Mouse (Mus musculus) liver, embryonic 12.5 days (tissue): Measurements from ENCODE around the gene Mkrn1. TPM values are rescaled to one million over a fixed set of nuclear protein-coding genes. Genes with fewer than 3 reads are reported as not detected.
A peak's percentile ranks its signal among the peaks of the same experiment; 100 is the strongest.
"Not testable (repeated sequence)": the region's sequence is repeated elsewhere in the genome, so short reads cannot be mapped to it uniquely, and the experiment has no call there.

Experiments used
- ATAC-seq: fragments of 200-750 bp; cut with Nextera tagmentation; 2 replicates; pipeline ENCODE4 v1.8.0; 2017; ENCODE audit warnings: moderate number of reproducible peaks, mild to moderate bottlenecking, moderate library complexity
- H3K27ac ChIP-seq: fragments of 300-500 bp; sonication (generic); 2 replicates; pipeline ENCODE4 v1.5.1; 2016; ENCODE audit warnings: mild to moderate bottlenecking
- H3K27me3 ChIP-seq: fragments of 300-500 bp; sonication (generic); replicated peaks from 2 replicates; pipeline ENCODE4 v1.6.1; 2016; ENCODE audit warnings: mild to moderate bottlenecking, moderate library complexity
- H3K36me3 ChIP-seq: fragments of 300-500 bp; sonication (generic); 2 replicates; pipeline ENCODE4 v1.6.1; 2016; ENCODE audit warnings: mild to moderate bottlenecking, moderate library complexity
- H3K4me1 ChIP-seq: fragments of 300-500 bp; sonication (generic); 2 replicates; pipeline ENCODE4 v1.6.1; 2016
- H3K4me2 ChIP-seq: fragments of 300-500 bp; sonication (generic); 2 replicates; pipeline ENCODE4 v1.6.1; 2016; ENCODE audit warnings: mild to moderate bottlenecking, moderate library complexity
- H3K4me3 ChIP-seq: fragments of 300-500 bp; sonication (generic); 2 replicates; pipeline ENCODE4 v1.5.1; 2016; ENCODE audit warnings: mild to moderate bottlenecking, moderate library complexity
- H3K9ac ChIP-seq: fragments of 300-500 bp; sonication (generic); 2 replicates; pipeline ENCODE4 v1.6.1; 2016; ENCODE audit warnings: mild to moderate bottlenecking, moderate library complexity
- H3K9me3 ChIP-seq: fragments of 300-500 bp; sonication (generic); replicated peaks from 2 replicates; pipeline ENCODE4 v1.6.1; 2016; ENCODE audit warnings: mild to moderate bottlenecking, moderate library complexity
- WGBS: fragments of 180-500 bp; shearing (Covaris S2); methylation state at CpG from one replicate; pipeline ENCODE4 v1.1.7; 2016; ENCODE audit not compliant: insufficient replicate concordance; 5-methylcytosine and 5-hydroxymethylcytosine counted together
- polyA plus RNA-seq: library from polyadenylated mRNA; unstranded; fragments of >200 nt; fragmentation: Nextera tagmentation; extraction: Ambion mirVana; gene quantifications from 2 replicates; pipeline ENCODE4 v1.2.1, GENCODE M21; 2016

Mkrn1 gene
- polyA plus RNA-seq, 1 experiment from 2014 or later = 160 TPM

DNA sequence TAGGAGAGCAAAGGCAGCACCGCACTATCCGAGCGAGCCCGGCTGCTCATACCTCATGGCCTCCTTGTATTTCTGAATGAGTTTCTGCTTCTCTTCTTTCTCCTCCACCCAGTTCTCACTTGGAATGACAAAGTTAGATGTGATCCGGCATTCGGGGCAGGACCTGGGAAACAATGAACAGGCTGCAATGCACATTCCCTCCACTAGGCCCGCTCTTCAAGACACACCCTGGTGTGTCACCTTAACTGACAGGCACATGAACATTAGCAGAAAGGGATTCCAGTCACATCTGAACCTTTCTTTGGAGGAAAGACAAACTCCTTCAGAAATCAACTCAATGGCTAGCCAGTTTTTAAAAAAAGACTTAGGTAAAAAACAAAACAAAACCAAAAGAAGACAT is 19.9 kb downstream of the Mkrn1 start:
- no peaks in the 10 kb centered on the region for H3K9me3 ChIP-seq
- H3K4me2 ChIP-seq = no peak overlapping the region
- peaks cover 86% of the 10 kb centered on the region for H3K36me3 ChIP-seq
- no peak overlapping the region for H3K4me3 ChIP-seq
- H3K27me3 ChIP-seq = no peaks in the 10 kb centered on the region
- H3K4me1 ChIP-seq = no peaks in the 10 kb centered on the region
- ATAC-seq = no peak
- WGBS = 83% methylated on average over 7 of the region's 7 CpGs
- H3K27ac ChIP-seq = no peak overlapping the region
- no peak overlapping the region for H3K9ac ChIP-seq

DNA sequence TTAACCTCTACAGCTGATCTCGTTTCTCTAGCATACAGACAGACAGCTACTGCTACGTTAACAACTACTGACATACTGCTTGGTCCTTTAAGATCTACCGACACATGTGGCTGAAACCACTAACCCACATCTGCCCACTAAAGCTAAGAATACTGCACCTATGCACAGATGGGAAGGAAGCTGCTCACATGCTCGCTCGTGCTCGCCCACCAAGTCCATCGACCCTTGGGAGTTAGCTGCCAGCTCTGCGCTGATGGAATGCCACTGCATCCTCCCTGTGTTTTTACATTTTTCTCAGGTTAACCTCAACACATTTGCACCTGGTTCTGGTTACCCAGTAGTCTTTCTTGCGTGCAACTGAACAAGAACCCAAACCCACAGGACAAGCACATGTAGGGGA is 21.9 kb downstream of the Mkrn1 start:
- 76% methylated on average over 9 of the region's 9 CpGs for WGBS
- no peak for ATAC-seq
- no peak overlapping the region for H3K27ac ChIP-seq
- no peak overlapping the region for H3K9ac ChIP-seq
- no peaks in the 10 kb centered on the region for H3K9me3 ChIP-seq
- peaks cover 67% of the 10 kb centered on the region for H3K36me3 ChIP-seq
- H3K4me2 ChIP-seq = no peak overlapping the region
- H3K27me3 ChIP-seq = no peaks in the 10 kb centered on the region
- no peaks in the 10 kb centered on the region for H3K4me1 ChIP-seq
- H3K4me3 ChIP-seq = no peak overlapping the region

DNA sequence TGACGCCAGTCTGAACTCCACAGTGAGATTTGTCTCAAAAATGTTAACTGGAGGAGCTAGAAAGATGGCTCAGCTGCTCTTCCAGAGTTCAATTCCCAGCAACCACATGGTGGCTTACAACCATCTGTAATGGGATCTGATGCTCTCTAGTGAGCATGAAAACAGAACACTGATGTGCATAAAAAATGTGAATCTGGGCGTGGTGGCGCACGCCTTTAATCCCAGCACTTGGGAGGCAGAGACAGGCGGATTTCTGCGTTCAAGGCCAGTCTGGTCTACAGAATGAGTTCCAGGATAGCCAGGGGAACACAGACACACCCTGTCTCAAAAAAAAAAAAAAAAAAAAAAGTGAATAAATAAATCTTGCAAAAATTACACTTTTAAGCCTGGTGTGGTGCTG is 23.2 kb downstream of the Mkrn1 start:
- Histone ChIP-seq H3K9me3 (no peaks in the 10 kb centered on the region), H3K27me3 (no peaks in the 10 kb centered on the region), H3K27ac (no peak overlapping the region), H3K4me2 (no peak overlapping the region), H3K9ac (no peak overlapping the region), H3K36me3 (peaks cover 58% of the 10 kb centered on the region), H3K4me3 (no peak overlapping the region), H3K4me1 (no peaks in the 10 kb centered on the region)
- no peak for ATAC-seq
- WGBS = 84% methylated on average over 6 of the region's 6 CpGs

DNA sequence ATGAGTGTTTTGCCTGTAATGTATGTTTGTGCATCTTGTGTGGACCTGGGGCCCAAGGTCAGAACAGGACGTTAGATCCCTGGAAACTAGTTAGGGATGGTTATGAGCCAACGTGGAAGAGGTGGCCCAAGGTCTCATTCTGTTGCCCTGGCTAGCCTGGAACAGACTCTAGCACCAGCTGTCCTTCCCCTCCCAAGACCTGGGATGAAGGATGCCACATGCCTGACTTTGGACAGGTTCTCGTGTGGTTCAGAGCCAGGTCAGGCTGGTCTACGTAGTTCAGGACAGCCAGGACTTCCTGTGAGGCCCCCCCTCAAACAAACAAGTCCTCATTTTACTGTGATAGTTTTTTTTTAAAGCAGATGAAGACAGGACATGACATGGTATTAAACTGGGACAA is 24.3 kb downstream of the Mkrn1 start:
- Histone ChIP-seq H3K27me3 (no peaks in the 10 kb centered on the region), H3K27ac (no peak overlapping the region), H3K9me3 (no peaks in the 10 kb centered on the region), H3K4me2 (no peak overlapping the region), H3K4me1 (no peaks in the 10 kb centered on the region), H3K36me3 (peaks cover 47% of the 10 kb centered on the region), H3K4me3 (no peak overlapping the region), H3K9ac (no peak overlapping the region)
- WGBS = 67% methylated on average over 4 of the region's 4 CpGs
- no peak for ATAC-seq

DNA sequence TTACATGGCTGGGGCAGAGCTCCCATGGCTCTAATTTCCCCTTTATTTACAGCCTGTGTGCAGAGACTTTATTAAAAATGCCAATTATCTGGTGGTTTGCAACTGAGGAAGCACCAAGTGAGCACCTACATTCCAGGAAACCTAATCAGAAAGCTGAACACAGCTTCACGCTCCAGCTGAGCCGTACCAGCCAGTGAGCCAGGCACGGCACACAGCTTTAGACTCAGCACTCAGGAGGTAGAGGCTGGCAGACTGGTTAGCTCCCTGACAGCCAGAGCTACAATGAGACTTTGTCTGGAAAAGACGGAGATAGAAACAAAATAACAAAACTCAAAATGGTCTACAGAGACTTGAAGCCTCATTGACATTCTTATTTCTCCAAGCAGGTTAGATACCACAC is 24.8 kb downstream of the Mkrn1 start:
- Histone ChIP-seq H3K9me3 (no peaks in the 10 kb centered on the region), H3K4me2 (no peak overlapping the region), H3K4me1 (no peaks in the 10 kb centered on the region), H3K9ac (no peak overlapping the region), H3K36me3 (peaks cover 42% of the 10 kb centered on the region), H3K27ac (no peak overlapping the region), H3K4me3 (no peak overlapping the region), H3K27me3 (no peaks in the 10 kb centered on the region)
- no peak for ATAC-seq
- WGBS = 86% methylated on average over 4 of the region's 4 CpGs

DNA sequence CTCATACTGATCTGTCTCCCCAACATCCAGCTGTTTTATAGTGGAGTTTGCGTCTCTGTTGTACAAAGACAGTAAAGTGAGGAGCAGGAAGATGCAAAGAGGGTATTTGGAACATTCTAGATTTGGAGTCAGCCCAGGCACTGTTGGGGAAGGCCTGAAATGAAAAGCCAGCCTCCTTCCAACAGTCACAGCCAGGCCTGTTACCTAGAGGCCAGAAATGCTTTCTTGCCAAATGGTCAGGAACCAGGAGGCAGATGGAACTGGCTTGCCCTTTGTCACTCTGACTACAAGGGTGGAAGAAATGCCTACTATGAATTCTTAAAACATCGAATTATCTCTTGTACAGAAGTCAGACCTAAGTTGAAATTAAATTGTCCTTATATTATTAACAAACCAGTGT is 30.3 kb downstream of the Mkrn1 start:
- H3K9me3 ChIP-seq = no peaks in the 10 kb centered on the region
- WGBS = 69% methylated on average over 2 of the region's 2 CpGs
- H3K4me3 ChIP-seq = no peak overlapping the region
- H3K36me3 ChIP-seq = no peaks in the 10 kb centered on the region
- H3K4me1 ChIP-seq = no peaks in the 10 kb centered on the region
- H3K9ac ChIP-seq = no peak overlapping the region
- ATAC-seq = no peak
- no peak overlapping the region for H3K4me2 ChIP-seq
- H3K27ac ChIP-seq = no peak overlapping the region
- peaks cover 23% of the 10 kb centered on the region for H3K27me3 ChIP-seq

DNA sequence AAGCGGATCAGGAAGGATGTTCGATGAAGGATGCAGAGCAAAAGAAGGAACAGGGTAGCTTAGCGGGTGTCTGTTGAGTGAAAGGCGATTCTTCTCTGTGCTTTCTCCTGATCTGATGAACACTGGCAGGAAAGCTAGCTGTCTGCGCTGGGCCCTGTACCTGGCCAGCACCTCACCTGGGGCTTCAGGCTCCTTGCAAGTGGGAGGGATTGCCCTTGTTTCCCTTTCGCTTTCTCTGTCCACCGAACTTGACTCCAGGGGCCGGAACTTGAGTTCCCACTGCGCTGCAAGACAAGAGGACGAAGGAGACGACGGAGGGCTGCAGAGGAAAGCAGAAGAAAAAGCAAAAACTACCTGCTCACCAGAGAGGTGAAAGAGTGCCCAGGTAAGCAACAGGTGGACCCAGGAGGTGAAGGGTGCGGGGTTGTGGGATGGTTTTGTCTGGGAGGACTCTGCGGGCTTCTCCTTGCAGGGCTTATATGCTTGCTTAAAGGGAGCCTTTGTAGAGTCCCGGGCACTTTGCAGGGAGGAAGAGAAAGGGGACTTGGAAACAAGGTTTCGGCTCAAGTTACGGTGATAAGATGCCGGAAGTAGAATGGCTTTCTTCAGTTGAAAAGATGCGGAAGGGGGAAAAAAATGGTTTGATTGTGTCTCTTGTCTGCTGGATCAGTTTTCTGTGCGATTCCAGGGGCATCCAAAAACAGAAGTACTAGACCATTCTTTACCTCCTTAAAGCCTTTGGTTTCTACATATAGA is 39.0 kb downstream of the Mkrn1 start, which contains the start of gene Rab19:
TSS of gene Rab19 (plus strand) at position 51 of the 756 bp plus-strand sequence.
- H3K9ac ChIP-seq = peak within 1 kb of the TSS; percentile 18; the same call in 1 of the 2 replicates
- WGBS = 4% methylated on average over 20 of the region's 20 CpGs

DNA sequence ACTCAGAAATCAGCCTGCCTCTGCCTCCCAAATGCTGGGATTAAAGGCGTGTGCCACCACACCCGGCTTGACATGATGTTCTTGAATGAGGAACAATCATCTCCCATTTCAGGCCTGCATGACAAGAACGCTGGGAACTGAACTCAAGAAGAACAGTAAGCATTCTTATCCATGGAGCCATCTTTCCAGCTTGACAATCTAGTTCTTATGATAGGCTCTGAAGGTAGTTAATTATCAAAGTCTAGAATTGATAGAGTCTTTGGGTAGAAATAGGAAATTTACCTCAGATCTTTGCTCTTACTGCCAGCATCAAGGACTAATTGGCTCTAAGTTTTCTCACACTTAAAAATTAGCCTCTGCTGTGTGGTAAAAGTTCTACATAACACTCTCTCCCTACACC is 40.0 kb downstream of the Mkrn1 start:
- H3K27ac ChIP-seq = no peak overlapping the region
- H3K9ac ChIP-seq = no peak overlapping the region
- H3K9me3 ChIP-seq = no peaks in the 10 kb centered on the region
- H3K27me3 ChIP-seq = peaks cover 73% of the 10 kb centered on the region
- H3K4me2 ChIP-seq = no peak overlapping the region
- H3K4me1 ChIP-seq = peaks cover 31% of the 10 kb centered on the region
- H3K4me3 ChIP-seq = no peak overlapping the region
- ATAC-seq = no peak
- WGBS = 40% methylated on average over 3 of the region's 3 CpGs
- H3K36me3 ChIP-seq = no peaks in the 10 kb centered on the region

More for the DNA sequence above, 39.0 kb downstream of the Mkrn1 start, which contains the start of gene Rab19:
- peaks cover 69% of the 10 kb centered on the region for H3K27me3 ChIP-seq
- no peaks in the 10 kb centered on the region for H3K36me3 ChIP-seq
- H3K9me3 ChIP-seq = no peaks in the 10 kb centered on the region
- peak within 1 kb of the TSS; percentile 69 for H3K4me2 ChIP-seq
- H3K4me3 ChIP-seq = peak within 1 kb of the TSS; percentile 50
- H3K4me1 ChIP-seq = peaks cover 26% of the 10 kb centered on the region
- no peak within 1 kb of the TSS for H3K27ac ChIP-seq
- no peak for ATAC-seq

DNA sequence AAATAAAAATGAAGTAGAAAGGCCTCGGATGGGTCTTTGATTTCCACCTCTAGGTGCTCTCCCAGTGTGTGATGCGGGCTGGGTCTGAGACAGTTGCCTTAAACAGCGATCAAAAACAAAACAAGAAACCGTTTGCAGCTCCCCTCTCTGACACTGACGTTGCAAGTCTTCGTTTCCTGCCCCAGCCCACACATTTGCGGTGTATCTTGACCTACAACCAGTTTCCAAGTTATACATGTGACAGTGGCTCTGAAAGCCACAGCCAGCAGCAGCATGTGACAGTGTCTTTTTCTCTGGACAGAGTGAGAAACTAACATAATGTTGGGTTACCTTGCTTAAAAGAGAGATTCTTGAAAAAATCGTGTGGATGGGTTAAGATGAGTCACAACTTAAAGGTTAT is 40.5 kb downstream of the Mkrn1 start:
- Histone ChIP-seq H3K27me3 (peaks cover 70% of the 10 kb centered on the region), H3K4me2 (no peak overlapping the region), H3K27ac (no peak overlapping the region), H3K9me3 (no peaks in the 10 kb centered on the region), H3K4me3 (no peak overlapping the region), H3K9ac (no peak overlapping the region), H3K36me3 (no peaks in the 10 kb centered on the region), H3K4me1 (peaks cover 31% of the 10 kb centered on the region)
- WGBS = 29% methylated on average over 8 of the region's 8 CpGs
- ATAC-seq = no peak

DNA sequence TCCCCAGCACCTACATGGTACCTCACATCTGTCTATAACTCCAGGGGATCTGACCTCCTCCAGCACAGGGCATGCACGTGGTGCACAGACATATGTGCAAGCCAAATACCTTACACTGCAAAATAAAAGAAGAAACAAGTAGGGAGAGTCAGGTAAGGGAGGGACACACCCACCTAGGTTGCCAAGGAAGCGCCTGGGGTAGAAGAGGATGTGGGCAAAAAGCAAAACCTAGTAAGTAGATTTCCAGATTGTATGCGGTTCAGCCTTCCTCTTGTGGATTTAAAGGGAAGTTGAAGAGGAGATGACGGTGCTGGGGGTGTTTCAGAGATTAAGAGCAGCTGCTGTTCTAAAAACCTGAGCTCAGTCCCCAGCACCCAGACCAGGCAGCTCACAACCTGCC is 41.0 kb downstream of the Mkrn1 start:
- 15% methylated on average over 4 of the region's 4 CpGs for WGBS
- Histone ChIP-seq H3K27ac (no peak overlapping the region), H3K4me3 (no peak overlapping the region), H3K9me3 (no peaks in the 10 kb centered on the region), H3K9ac (no peak overlapping the region), H3K36me3 (no peaks in the 10 kb centered on the region), H3K4me2 (no peak overlapping the region), H3K4me1 (peaks cover 31% of the 10 kb centered on the region), H3K27me3 (peaks cover 72% of the 10 kb centered on the region)
- no peak for ATAC-seq

DNA sequence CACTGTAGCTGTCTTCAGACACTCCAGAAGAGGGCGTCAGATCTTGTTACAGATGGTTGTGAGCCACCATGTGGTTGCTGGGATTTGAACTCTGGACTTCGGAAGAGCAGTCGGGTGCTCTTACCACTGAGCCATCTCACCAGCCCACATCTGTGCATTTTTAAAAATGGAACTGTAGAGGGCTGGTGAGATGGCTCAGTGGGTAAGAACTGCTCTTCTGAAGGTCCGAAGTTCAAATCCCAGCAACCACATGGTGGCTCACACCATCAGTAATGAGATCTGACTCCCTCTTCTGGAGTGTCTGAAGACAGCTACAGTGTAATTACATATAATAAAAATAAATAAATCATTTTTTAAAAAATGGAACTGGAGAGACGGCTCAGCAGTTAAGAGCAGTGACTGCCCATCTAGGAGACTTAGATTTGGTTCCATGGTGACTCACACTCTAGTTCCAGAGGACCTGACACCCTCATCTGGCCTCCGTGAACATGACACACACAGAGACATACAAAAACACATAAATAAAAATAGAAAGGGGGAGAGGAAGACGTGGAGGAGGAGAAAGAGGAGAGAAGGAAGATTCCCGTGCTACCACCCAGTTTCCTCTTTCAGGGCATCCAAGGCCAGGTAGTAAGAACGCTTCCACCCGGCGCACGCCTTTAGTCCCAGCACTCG is 42.0 kb downstream of the Mkrn1 start:
- not testable (repeated sequence) for H3K9me3 ChIP-seq, H3K4me2 ChIP-seq, H3K36me3 ChIP-seq, H3K4me3 ChIP-seq, H3K27ac ChIP-seq, H3K9ac ChIP-seq
- 0 out of 2 replicates have a peak, but pooled peaks have one; percentile 6 for ATAC-seq
- Histone ChIP-seq H3K27me3 (peaks cover 71% of the 10 kb centered on the region), H3K4me1 (peaks cover 32% of the 10 kb centered on the region)
- WGBS = 60% methylated on average over 13 of the region's 13 CpGs

DNA sequence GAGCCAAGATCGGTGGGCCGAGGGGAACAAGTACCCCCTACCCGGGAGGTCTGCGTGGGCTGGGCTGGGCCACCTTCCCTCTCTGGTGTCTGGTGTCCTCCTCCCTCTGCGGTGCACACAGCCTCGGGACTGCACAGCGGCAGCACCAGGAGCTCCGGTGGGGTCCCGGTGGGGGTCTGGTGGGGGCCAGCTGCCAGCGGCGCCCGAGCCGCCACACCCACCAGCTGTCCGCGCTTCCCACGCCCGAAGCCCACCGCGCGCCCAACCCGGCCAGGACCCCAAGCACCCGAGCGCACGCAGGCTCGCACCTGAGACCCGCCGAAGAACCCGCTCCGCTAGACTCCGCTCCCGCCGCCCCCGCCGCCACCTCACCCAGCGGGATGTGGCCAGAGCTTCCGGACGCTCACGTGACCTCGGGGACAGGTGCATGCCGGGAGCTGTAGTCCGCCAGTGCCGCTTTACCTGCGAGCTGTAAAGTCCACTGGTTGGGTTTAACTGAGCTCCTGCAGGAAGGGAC is 42.9 kb downstream of the Mkrn1 start, which contains the start of gene Slc37a3:
TSS of gene Slc37a3 (minus strand) at position 365 of the 517 bp plus-strand sequence.
- peak; percentile 87 for ATAC-seq
- H3K4me1 ChIP-seq = peaks cover 41% of the 10 kb centered on the region
- H3K27ac ChIP-seq = 0 out of 2 replicates have a peak within 1 kb of the TSS, but pooled peaks have one; percentile 37
- no peaks in the 10 kb centered on the region for H3K36me3 ChIP-seq
- peak within 1 kb of the TSS; percentile 99 for H3K4me2 ChIP-seq
- peaks cover 70% of the 10 kb centered on the region for H3K27me3 ChIP-seq
- peak within 1 kb of the TSS; percentile 91 for H3K9ac ChIP-seq
- H3K9me3 ChIP-seq = no peaks in the 10 kb centered on the region
- WGBS = under 1% methylated on average over 43 of the region's 43 CpGs
- H3K4me3 ChIP-seq = peak within 1 kb of the TSS; percentile 88
